Mouse (Mus musculus): ENCODE results near the gene Trmt5. TPM values are rescaled to one million over a fixed set of nuclear protein-coding genes. Genes with fewer than 3 reads are reported as not detected.

The Trmt5 gene
- polyA plus RNA-seq, 1 experiment from 2014 or later, result 16.4 TPM

DNA sequence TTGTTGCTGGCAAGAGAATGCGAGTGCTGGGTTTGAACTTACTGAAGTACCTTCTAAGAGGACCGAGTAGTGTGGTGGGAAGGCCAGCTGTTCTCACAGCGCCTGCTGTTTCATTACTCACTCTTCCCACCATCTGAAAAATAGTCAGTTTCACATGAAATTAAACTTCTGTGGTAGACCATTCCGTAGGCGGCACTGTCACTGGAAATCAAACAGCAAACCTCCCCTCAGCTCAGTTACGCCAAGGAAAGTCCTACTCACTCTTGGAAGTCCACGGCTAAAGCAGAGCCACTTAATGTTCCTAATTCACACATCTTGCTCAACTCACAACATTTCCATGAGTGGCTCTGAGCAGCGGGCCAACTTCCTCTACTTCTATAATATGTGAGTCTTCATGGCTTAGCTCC is 37.7 kb upstream of the Trmt5 start:
- no peak overlapping the region for H3K27ac ChIP-seq (ENCODE audit: low read length)
- H3K4me1 ChIP-seq (replicated peaks; ENCODE audit: control insufficient read depth, insufficient read depth, low read length), result peaks cover 2% of the 10 kb centered on the region; the same call in 1 of the 2 replicates
- no peak overlapping the region for H3K4me3 ChIP-seq (ENCODE audit: low read length)
- H3K9ac ChIP-seq (ENCODE audit: low read length), result no peak overlapping the region
- 73% methylated on average over 8 of the region's 8 CpGs for WGBS
- H3K9me3 ChIP-seq (ENCODE audit: control insufficient read depth, low read length), result no peaks in the 10 kb centered on the region
- H3K36me3 ChIP-seq (ENCODE audit: control insufficient read depth, insufficient read depth, low read length), result no peaks in the 10 kb centered on the region
- no peak overlapping the region for H3K4me2 ChIP-seq (ENCODE audit: low read depth, low read length)
- ATAC-seq (ENCODE audit: low read depth), result peak; percentile 74; the same call in 1 of the 2 replicates
- H3K27me3 ChIP-seq (ENCODE audit: control insufficient read depth, insufficient read depth, low read depth, low read length), result no peaks in the 10 kb centered on the region

DNA sequence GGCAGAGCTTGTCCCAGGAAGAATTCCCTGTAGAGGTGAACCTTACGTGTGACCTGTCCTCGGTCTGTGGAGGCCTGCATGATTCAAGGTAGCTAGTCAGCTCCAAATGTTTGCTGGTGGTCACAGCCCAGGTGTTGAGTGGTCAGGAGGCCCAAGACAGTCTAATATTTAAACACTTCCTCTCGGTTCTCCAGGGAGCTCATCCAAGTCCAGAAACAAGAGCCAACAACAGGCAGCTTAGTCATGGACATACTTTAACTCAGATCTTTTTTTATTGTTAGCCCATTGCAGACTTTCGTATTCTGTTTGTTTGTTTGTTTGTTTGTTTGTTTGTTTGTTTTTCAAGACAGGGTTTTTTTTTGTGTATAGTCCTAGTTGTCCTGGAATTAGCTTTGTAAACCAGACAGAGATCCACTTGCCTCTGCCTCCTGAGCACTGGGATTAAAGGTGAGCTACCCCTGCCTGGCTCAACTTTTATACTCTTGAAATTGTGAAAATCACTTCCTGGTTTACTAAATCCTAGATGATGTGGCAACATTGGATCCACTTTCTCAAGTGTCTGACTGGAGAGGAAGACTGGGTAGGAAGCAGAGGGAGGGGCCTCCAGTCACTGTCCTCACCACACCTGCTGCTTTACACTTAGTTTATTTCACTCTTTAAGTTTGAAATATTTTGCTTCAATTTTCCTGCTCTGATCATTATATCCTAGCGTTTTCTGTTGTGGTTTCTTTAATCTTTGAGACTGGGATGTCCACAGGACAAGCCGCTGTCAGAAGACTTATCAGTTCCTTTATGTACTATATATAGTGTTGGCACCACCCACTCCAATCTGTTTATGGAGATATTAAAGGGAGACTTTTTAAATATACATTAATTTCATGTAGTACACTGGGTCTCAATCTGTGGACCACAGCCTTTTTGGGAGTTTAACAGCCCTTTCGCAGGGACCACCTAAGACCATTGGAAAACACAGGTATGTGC is 31.5 kb upstream of the Trmt5 start:
- no peak overlapping the region for H3K4me2 ChIP-seq (ENCODE audit: low read depth, low read length)
- no peaks in the 10 kb centered on the region for H3K4me1 ChIP-seq (replicated peaks; ENCODE audit: control insufficient read depth, insufficient read depth, low read length)
- no peak overlapping the region for H3K4me3 ChIP-seq (ENCODE audit: low read length)
- H3K27me3 ChIP-seq (ENCODE audit: control insufficient read depth, insufficient read depth, low read depth, low read length), result no peaks in the 10 kb centered on the region
- 0 out of 2 replicates have a peak, but pooled peaks cover 2% of the 10 kb centered on the region for H3K36me3 ChIP-seq (ENCODE audit: control insufficient read depth, insufficient read depth, low read length)
- ATAC-seq (ENCODE audit: low read depth), result no peak
- 81% methylated on average over 7 of the region's 7 CpGs for WGBS
- no peaks in the 10 kb centered on the region for H3K9me3 ChIP-seq (ENCODE audit: control insufficient read depth, low read length)
- H3K9ac ChIP-seq (ENCODE audit: low read length), result no peak overlapping the region
- H3K27ac ChIP-seq (ENCODE audit: low read length), result no peak overlapping the region

- Histone ChIP-seq H3K9ac (ENCODE audit: low read length) (no peak overlapping the region), H3K27ac (ENCODE audit: low read length) (no peak overlapping the region), H3K27me3 (ENCODE audit: control insufficient read depth, insufficient read depth, low read depth, low read length) (no peaks in the 10 kb centered on the region), H3K4me3 (ENCODE audit: low read length) (no peak overlapping the region), H3K36me3 (ENCODE audit: control insufficient read depth, insufficient read depth, low read length) (no peaks in the 10 kb centered on the region), H3K4me1 (replicated peaks; ENCODE audit: control insufficient read depth, insufficient read depth, low read length) (no peaks in the 10 kb centered on the region), H3K9me3 (ENCODE audit: control insufficient read depth, low read length) (no peaks in the 10 kb centered on the region), H3K4me2 (ENCODE audit: low read depth, low read length) (no peak overlapping the region)
- no peak for ATAC-seq (ENCODE audit: low read depth)
- 72% methylated on average over 2 of the region's 2 CpGs for WGBS
Observed at GRCm38 (mm10) chr12:73308711-73309110, 22.2 kb upstream of the Trmt5 start.

DNA sequence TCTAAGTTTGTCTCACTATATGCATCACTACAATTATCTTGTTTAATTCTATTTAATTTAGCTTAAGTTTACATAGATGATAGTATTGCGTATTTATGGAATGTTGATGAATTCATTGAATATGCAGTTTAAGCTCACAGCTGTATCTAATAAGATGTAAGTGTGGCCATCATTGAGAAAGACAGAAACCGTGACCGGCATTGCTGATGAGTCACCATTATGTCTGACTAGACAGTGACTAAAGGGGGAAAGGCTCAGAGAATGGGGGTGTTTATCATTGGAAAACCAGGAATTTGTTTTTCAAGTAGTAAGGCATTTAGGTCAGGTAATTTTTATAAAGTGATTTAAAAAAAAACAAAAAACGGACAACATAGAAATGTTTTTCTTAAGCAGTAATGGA is 21.2 kb upstream of the Trmt5 start:
- Histone ChIP-seq H3K36me3 (ENCODE audit: control insufficient read depth, insufficient read depth, low read length) (no peaks in the 10 kb centered on the region), H3K9me3 (ENCODE audit: control insufficient read depth, low read length) (no peaks in the 10 kb centered on the region), H3K4me1 (replicated peaks; ENCODE audit: control insufficient read depth, insufficient read depth, low read length) (no peaks in the 10 kb centered on the region), H3K27ac (ENCODE audit: low read length) (no peak overlapping the region), H3K4me3 (ENCODE audit: low read length) (no peak overlapping the region), H3K4me2 (ENCODE audit: low read depth, low read length) (no peak overlapping the region), H3K27me3 (ENCODE audit: control insufficient read depth, insufficient read depth, low read depth, low read length) (no peaks in the 10 kb centered on the region), H3K9ac (ENCODE audit: low read length) (no peak overlapping the region)
- 82% methylated on average over 4 of the region's 4 CpGs for WGBS
- no peak for ATAC-seq (ENCODE audit: low read depth)

DNA sequence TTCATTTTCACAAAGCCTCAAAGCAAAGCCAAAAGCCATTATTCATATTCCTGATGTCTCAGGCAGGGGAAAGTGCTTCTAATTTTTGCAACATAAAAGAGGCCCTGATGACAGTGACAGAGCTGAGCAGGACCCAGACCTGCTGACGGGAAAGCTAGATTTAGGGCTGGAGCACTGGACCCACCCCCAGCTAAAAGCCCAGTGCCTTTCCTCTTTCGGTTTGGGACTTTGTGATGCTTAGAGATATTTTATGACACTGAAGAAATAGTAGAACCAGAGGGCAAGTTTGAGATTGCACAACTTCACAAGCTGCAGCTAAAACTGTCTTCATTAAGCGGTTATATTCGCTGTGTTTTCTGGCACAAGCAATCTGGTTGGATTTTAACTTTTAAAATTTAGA is 18.1 kb upstream of the Trmt5 start:
- Histone ChIP-seq H3K36me3 (ENCODE audit: control insufficient read depth, insufficient read depth, low read length) (no peaks in the 10 kb centered on the region), H3K9me3 (ENCODE audit: control insufficient read depth, low read length) (no peaks in the 10 kb centered on the region), H3K9ac (ENCODE audit: low read length) (no peak overlapping the region), H3K27ac (ENCODE audit: low read length) (0 out of 2 replicates have a peak overlapping the region, but pooled peaks have one; percentile 12), H3K4me3 (ENCODE audit: low read length) (no peak overlapping the region; the same call in 1 of the 2 replicates), H3K4me1 (replicated peaks; ENCODE audit: control insufficient read depth, insufficient read depth, low read length) (no peaks in the 10 kb centered on the region), H3K4me2 (ENCODE audit: low read depth, low read length) (no peak overlapping the region), H3K27me3 (ENCODE audit: control insufficient read depth, insufficient read depth, low read depth, low read length) (no peaks in the 10 kb centered on the region)
- peak; percentile 26; the same call in 1 of the 2 replicates for ATAC-seq (ENCODE audit: low read depth)
- 61% methylated on average over 4 of the region's 4 CpGs for WGBS

DNA sequence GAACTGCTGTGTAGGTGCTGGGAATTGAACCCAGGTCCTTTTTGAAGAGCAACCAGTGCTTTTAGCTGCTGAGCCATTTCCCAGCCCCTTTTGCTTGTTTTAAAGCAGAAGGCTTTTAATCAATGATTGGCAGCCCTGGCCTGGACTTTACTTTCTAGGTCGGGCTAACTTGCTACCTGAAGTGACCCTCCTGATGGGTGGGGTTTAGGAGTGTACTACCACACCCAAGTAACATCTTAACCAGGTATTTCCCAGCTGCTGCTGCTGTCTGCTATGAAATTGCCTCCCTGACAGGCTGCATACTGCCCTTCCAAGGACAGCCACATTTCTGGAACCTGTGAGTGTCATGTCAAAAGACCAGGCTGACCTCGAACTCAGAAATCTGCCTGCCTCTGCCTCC is 14.0 kb upstream of the Trmt5 start:
- no peak overlapping the region for H3K9ac ChIP-seq (ENCODE audit: low read length)
- H3K27ac ChIP-seq (ENCODE audit: low read length), result no peak overlapping the region
- no peak overlapping the region for H3K4me2 ChIP-seq (ENCODE audit: low read depth, low read length)
- no peaks in the 10 kb centered on the region for H3K36me3 ChIP-seq (ENCODE audit: control insufficient read depth, insufficient read depth, low read length)
- ATAC-seq (ENCODE audit: low read depth), result no peak
- no peak overlapping the region for H3K4me3 ChIP-seq (ENCODE audit: low read length)
- 70% methylated on average over 2 of the region's 2 CpGs for WGBS
- H3K27me3 ChIP-seq (ENCODE audit: control insufficient read depth, insufficient read depth, low read depth, low read length), result no peaks in the 10 kb centered on the region
- peaks cover 5% of the 10 kb centered on the region for H3K4me1 ChIP-seq (replicated peaks; ENCODE audit: control insufficient read depth, insufficient read depth, low read length)
- no peaks in the 10 kb centered on the region for H3K9me3 ChIP-seq (ENCODE audit: control insufficient read depth, low read length)

DNA sequence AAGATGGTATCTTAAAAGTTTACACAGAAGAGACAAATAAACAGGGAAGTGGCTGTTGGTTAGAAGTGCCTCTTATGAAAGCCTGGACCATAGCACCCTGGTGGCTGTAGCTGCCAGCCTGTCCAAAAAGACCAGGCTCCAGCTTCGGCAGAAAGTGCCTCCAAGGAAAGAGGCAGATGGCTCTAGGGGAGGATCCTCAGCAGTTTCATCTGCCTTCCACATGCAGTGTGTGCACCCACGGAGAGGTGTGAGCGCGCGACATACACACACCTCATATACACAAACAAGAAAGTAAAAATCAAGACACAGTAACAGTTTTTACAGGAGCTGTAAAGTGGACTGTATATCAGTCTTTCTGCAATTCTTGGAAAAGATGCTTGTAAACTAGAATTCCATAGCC is 12.1 kb upstream of the Trmt5 start:
- WGBS, result 84% methylated on average over 5 of the region's 5 CpGs
- Histone ChIP-seq H3K27ac (ENCODE audit: low read length) (no peak overlapping the region), H3K4me3 (ENCODE audit: low read length) (no peak overlapping the region), H3K27me3 (ENCODE audit: control insufficient read depth, insufficient read depth, low read depth, low read length) (no peaks in the 10 kb centered on the region), H3K4me2 (ENCODE audit: low read depth, low read length) (no peak overlapping the region), H3K9ac (ENCODE audit: low read length) (no peak overlapping the region), H3K4me1 (replicated peaks; ENCODE audit: control insufficient read depth, insufficient read depth, low read length) (peaks cover 8% of the 10 kb centered on the region), H3K9me3 (ENCODE audit: control insufficient read depth, low read length) (no peaks in the 10 kb centered on the region), H3K36me3 (ENCODE audit: control insufficient read depth, insufficient read depth, low read length) (no peaks in the 10 kb centered on the region; the same call in 1 of the 2 replicates)
- ATAC-seq (ENCODE audit: low read depth), result no peak

DNA sequence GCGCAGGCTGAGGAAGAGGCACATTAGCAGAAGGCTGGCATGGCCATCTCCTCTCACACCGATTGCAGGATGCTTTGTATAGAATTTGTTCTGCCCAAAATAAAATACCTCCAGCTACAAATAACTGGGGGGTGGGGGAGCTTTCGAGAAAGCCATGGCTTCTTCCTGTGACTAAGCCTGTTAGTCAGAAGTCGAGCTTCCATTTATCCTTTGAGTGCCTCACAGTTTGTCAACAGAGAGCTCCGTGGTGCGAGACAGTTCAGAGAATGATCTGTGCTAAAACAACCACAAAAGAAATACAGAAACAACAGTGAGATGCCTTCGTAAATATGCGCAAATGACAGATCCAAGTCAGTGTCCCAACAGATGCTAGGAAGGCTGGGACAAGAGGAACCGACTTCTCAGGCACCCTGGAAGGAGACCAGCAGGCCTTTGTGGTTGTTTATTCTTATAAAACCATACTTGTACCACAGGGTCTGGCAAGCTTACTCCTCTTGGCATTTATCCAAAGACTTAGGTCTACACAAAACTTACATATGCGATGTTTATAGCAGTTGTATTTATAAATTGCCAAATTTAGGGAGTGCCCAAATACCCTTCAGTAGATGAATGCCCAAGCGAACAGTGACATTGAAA is 9.1 kb upstream of the Trmt5 start:
- H3K27me3 ChIP-seq (ENCODE audit: control insufficient read depth, insufficient read depth, low read depth, low read length), result no peaks in the 10 kb centered on the region
- H3K4me1 ChIP-seq (replicated peaks; ENCODE audit: control insufficient read depth, insufficient read depth, low read length), result peaks cover 8% of the 10 kb centered on the region
- peak; percentile 85 for ATAC-seq (ENCODE audit: low read depth)
- H3K36me3 ChIP-seq (ENCODE audit: control insufficient read depth, insufficient read depth, low read length), result no peaks in the 10 kb centered on the region; the same call in 1 of the 2 replicates
- no peak overlapping the region for H3K4me2 ChIP-seq (ENCODE audit: low read depth, low read length)
- peak overlapping the region; percentile 49 for H3K27ac ChIP-seq (ENCODE audit: low read length)
- H3K4me3 ChIP-seq (ENCODE audit: low read length), result no peak overlapping the region
- no peak overlapping the region for H3K9ac ChIP-seq (ENCODE audit: low read length)
- no peaks in the 10 kb centered on the region for H3K9me3 ChIP-seq (ENCODE audit: control insufficient read depth, low read length)
- WGBS, result 56% methylated on average over 11 of the region's 11 CpGs

GRCm38 (mm10) chr12:73294884-73295283 is 8.4 kb upstream of the Trmt5 start:
- Histone ChIP-seq H3K9me3 (ENCODE audit: control insufficient read depth, low read length) (no peaks in the 10 kb centered on the region), H3K27ac (ENCODE audit: low read length) (no peak overlapping the region), H3K4me2 (ENCODE audit: low read depth, low read length) (no peak overlapping the region), H3K27me3 (ENCODE audit: control insufficient read depth, insufficient read depth, low read depth, low read length) (no peaks in the 10 kb centered on the region), H3K4me3 (ENCODE audit: low read length) (no peak overlapping the region), H3K4me1 (replicated peaks; ENCODE audit: control insufficient read depth, insufficient read depth, low read length) (peaks cover 8% of the 10 kb centered on the region), H3K9ac (ENCODE audit: low read length) (no peak overlapping the region), H3K36me3 (ENCODE audit: control insufficient read depth, insufficient read depth, low read length) (no peaks in the 10 kb centered on the region; the same call in 1 of the 2 replicates)
- no peak for ATAC-seq (ENCODE audit: low read depth)

Data from lung, embryonic 16.5 days (tissue).